Mouse (Mus musculus): ENCODE data around the gene Stub1. TPM values are rescaled to one million over a fixed set of nuclear protein-coding genes. Genes with fewer than 3 reads are reported as not detected.

Stub1 gene
- polyA plus RNA-seq, 1 experiment from 2014 or later, result 367 TPM

DNA sequence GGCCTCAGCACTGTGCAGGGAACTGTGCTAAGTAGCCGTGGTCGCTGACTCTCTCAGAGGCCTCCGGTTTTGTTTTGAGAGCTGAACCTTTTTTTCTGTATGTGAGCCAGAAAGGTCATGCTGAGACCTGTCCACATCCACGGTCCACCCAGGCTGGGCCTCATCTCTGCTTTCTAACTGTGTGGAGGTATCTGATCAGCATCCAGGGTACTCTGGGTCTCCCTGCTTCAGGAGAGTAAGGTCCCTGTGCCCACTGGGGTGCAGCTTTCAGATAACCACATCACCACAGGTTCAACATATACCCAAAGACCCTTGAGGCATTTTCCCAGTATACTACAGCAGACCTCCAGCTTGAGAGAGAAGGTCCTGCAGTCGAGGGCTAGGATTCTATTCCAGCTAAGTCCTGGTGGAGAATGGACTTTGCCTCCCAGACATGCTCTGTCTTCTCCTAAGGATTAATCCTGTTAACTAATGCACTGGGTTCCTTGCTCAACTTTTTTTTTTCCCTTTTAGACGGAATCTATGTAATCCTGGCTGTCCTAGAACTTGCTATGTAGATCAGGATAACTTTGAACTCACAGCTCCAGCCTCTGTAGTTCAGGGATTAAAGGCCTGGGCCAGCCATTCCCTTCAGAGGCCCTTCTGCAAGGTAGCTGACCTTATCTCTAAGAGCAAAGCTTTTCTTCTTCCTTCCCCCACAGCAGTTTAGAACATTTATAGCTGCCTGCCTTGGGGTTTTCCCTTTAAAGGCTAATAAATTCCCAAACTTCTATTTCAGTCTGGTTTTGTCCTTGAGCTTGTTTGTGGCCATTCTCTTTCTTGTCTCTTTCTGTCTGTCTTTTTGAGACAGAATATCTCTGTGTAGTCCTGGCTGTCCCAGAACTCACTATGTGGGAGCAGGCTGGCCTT is 28.8 kb upstream of the Stub1 start:
- peak overlapping the region; percentile 67 for H3K4me3 ChIP-seq (ENCODE audit: low read depth, low read length)
- H3K27me3 ChIP-seq (ENCODE audit: insufficient read depth, low read length), result no peaks in the 10 kb centered on the region
- H3K4me2 ChIP-seq, result peak overlapping the region; percentile 93
- DNase-seq, result no peak
- peak; percentile 32; the same call in 1 of the 2 replicates for ATAC-seq (ENCODE audit: insufficient read depth)
- H3K9ac ChIP-seq, result peak overlapping the region; percentile 81
- 14% methylated on average over 6 of the region's 6 CpGs for WGBS
- H3K27ac ChIP-seq (ENCODE audit: low read depth), result peak overlapping the region; percentile 71
- 0 out of 2 replicates have a peak, but pooled peaks cover 5% of the 10 kb centered on the region for H3K4me1 ChIP-seq (ENCODE audit: insufficient read depth)
- H3K9me3 ChIP-seq (ENCODE audit: low read depth, low read length), result no peaks in the 10 kb centered on the region
- no peaks in the 10 kb centered on the region; the same call in 1 of the 2 replicates for H3K36me3 ChIP-seq (ENCODE audit: insufficient read depth)
- TF ChIP-seq CTCF (IDR thresholded peaks at IDR 0.05; ENCODE audit: low read depth), result no peak

DNA sequence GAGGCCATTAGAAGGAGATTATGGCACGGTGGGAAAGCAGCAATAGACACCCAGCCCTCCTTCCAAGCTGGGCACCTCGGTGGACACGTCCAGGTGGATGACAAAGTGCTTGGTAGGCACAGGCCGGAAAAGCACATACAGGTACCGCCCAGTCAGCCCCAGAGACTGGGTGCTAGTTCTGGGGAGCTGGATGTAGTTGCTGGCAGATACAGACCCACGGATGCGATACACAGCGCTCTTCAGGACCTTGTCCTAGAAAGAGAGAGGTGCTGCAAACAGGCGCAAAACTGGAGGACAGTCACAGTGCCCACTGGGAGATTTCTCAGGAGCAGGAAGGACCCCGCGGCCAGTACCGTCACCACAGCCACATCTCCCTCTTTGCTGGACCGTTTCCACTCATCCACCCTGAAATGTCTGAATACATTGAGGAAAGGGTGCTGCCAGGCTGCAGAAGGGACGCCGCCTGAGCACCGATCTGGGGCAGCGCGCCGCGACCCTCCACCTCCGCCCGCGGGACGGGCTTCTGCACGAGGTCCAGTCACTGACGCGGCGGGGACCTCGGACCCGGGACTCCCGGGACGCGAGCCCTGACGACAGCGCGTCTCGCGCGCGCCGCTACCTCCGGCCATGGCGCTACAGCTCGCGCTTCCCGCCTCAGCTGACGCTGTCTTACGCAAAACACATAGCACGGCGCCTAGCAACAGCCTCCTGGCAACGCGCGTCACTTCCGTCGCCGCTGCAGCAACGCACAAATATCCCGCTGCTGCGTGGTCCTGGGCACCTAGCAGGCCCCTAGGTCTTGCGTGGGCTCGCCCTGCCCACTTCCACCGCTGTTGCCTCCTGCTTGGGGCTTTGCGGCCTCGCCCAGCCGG is 27.9 kb upstream of the Stub1 start, which contains the start of gene Wdr90:
Gene Wdr90 (minus strand): TSS at position 670 of the 872 bp plus-strand sequence.
- peak within 1 kb of the TSS; percentile 81 for H3K9ac ChIP-seq
- no peaks in the 10 kb centered on the region for H3K9me3 ChIP-seq (ENCODE audit: low read depth, low read length)
- no peaks in the 10 kb centered on the region for H3K27me3 ChIP-seq (ENCODE audit: insufficient read depth, low read length)
- TF ChIP-seq CTCF (IDR thresholded peaks at IDR 0.05; ENCODE audit: low read depth), result no peak; the same call in 1 of the 2 replicates
- peak within 1 kb of the TSS; percentile 93 for H3K4me2 ChIP-seq
- H3K4me1 ChIP-seq (ENCODE audit: insufficient read depth), result 0 out of 2 replicates have a peak, but pooled peaks cover 5% of the 10 kb centered on the region
- peak; percentile 97 for DNase-seq
- H3K27ac ChIP-seq (ENCODE audit: low read depth), result peak within 1 kb of the TSS; percentile 71
- H3K4me3 ChIP-seq (ENCODE audit: low read depth, low read length), result peak within 1 kb of the TSS; percentile 67
- H3K36me3 ChIP-seq (ENCODE audit: insufficient read depth), result no peaks in the 10 kb centered on the region; the same call in 1 of the 2 replicates
- ATAC-seq (ENCODE audit: insufficient read depth), result peak; percentile 95
- 4% methylated on average over 65 of the region's 65 CpGs for WGBS

DNA sequence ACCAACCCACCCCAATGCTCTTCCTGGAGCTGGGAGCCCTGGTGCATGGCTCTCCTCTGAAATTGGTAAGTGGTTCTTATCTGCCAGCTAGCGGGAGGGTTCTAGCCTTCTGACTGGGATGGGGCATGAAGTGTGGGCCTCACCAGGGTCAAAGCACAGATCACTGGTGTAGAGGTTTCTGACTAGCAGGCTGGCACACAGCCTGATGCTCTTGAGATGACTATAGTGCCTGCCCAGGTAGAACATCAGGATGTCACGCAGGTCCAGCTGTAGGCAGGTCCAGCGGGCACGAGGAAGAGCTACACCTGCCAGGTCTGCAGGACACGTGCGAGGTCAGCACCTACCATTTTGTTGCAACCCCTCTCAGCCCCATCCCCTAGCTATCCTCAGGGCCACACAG is 27.0 kb upstream of the Stub1 start:
- ATAC-seq (ENCODE audit: insufficient read depth), result 0 out of 2 replicates have a peak, but pooled peaks have one; percentile 1
- no peak for DNase-seq
- peak overlapping the region; percentile 81; the same call in 1 of the 2 replicates for H3K9ac ChIP-seq
- no peak overlapping the region for H3K27ac ChIP-seq (ENCODE audit: low read depth)
- WGBS, result 88% methylated on average over 6 of the region's 6 CpGs
- peaks cover 2% of the 10 kb centered on the region; the same call in 1 of the 2 replicates for H3K36me3 ChIP-seq (ENCODE audit: insufficient read depth)
- no peak for TF ChIP-seq CTCF (IDR thresholded peaks at IDR 0.05; ENCODE audit: low read depth)
- H3K9me3 ChIP-seq (ENCODE audit: low read depth, low read length), result no peaks in the 10 kb centered on the region
- no peaks in the 10 kb centered on the region for H3K27me3 ChIP-seq (ENCODE audit: insufficient read depth, low read length)
- 0 out of 2 replicates have a peak, but pooled peaks cover 5% of the 10 kb centered on the region for H3K4me1 ChIP-seq (ENCODE audit: insufficient read depth)
- peak overlapping the region; percentile 93 for H3K4me2 ChIP-seq
- H3K4me3 ChIP-seq (ENCODE audit: low read depth, low read length), result peak overlapping the region; percentile 67

DNA sequence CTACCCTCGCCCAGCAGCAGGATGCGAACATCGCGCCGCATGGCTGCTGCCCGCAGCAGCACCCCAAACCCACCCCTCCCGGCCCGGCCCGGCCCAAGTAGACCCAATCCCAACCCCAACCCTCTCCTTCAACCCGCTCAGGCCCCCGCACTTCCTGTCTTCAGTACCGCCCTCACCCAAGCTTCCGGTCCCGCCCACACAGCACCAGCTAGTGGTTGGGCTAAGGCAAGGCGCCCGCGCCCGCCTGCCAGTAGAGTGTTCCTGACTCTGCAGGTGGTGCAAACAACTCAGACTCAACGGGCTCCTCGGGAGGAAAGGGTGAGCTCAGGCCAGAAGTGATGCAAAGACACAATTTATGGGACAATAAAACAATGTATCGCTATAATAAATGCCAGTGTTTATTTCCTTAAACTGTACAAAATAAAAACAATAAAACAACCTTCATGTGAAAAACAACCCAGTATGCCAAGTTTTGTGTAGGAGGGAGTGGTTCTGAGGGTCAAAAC is 11.2 kb upstream of the Stub1 start, which contains the start of gene Rhot2:
Gene Rhot2 (minus strand): TSS at position 456 of the 506 bp plus-strand sequence.
- Histone ChIP-seq H3K4me2 (peak within 1 kb of the TSS; percentile 91), H3K36me3 (ENCODE audit: insufficient read depth) (peaks cover 55% of the 10 kb centered on the region), H3K4me3 (ENCODE audit: low read depth, low read length) (peak within 1 kb of the TSS; percentile 85), H3K4me1 (ENCODE audit: insufficient read depth) (peaks cover 9% of the 10 kb centered on the region), H3K27me3 (ENCODE audit: insufficient read depth, low read length) (no peaks in the 10 kb centered on the region), H3K27ac (ENCODE audit: low read depth) (peak within 1 kb of the TSS; percentile 72), H3K9me3 (ENCODE audit: low read depth, low read length) (no peaks in the 10 kb centered on the region), H3K9ac (peak within 1 kb of the TSS; percentile 82)
- 1% methylated on average over 21 of the region's 21 CpGs for WGBS
- DNase-seq, result peak; percentile 97
- peak; percentile 97 for ATAC-seq (ENCODE audit: insufficient read depth)
- peak; percentile 80 for TF ChIP-seq CTCF (IDR thresholded peaks at IDR 0.05; ENCODE audit: low read depth)

DNA sequence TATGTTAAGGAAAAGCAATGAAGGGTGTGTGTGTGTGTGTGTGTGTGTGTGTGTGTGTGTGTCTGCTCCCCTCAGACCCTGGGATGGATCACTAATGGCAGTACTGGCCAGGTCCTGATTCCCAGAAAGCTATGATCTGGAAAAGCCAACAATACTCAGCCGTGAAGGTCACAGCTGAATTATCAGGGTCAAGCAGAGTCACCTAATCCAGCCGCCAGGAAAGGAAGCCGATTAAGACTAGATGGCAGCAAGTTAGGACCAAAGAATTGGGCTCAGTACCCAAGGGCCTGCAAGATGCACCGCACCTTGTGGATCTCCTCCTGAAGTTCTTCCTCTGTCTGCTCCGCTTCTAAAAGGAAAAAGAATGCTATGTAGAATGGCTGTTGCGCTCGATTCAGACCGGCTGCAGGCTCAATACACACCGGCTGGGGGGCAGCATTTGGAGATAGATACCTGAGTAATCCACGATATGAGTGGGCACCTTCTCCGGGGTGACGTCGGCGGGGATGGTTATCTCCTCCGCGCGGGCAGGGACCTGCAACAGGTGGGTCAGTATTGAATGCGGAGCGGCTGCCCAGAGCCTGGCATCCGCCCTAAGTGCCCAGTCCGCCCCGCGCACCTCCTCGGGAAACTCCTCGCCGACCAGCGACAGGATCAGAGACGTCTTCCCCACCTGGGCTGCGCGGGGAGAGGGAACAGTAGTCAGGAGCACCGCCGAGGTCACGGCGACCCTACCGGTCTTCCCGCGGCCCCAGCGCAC is 10.6 kb upstream of the Stub1 start:
- Histone ChIP-seq H3K27me3 (ENCODE audit: insufficient read depth, low read length) (no peaks in the 10 kb centered on the region), H3K27ac (ENCODE audit: low read depth) (peak overlapping the region; percentile 72), H3K4me2 (peak overlapping the region; percentile 91), H3K9me3 (ENCODE audit: low read depth, low read length) (no peaks in the 10 kb centered on the region), H3K36me3 (ENCODE audit: insufficient read depth) (peaks cover 55% of the 10 kb centered on the region), H3K4me3 (ENCODE audit: low read depth, low read length) (peak overlapping the region; percentile 85), H3K9ac (peak overlapping the region; percentile 82), H3K4me1 (ENCODE audit: insufficient read depth) (peaks cover 9% of the 10 kb centered on the region)
- TF ChIP-seq CTCF (IDR thresholded peaks at IDR 0.05; ENCODE audit: low read depth), result no peak
- WGBS, result 3% methylated on average over 38 of the region's 38 CpGs
- ATAC-seq (ENCODE audit: insufficient read depth) (peak; percentile 8; the same call in 1 of the 2 replicates), DNase-seq (no peak)

DNA sequence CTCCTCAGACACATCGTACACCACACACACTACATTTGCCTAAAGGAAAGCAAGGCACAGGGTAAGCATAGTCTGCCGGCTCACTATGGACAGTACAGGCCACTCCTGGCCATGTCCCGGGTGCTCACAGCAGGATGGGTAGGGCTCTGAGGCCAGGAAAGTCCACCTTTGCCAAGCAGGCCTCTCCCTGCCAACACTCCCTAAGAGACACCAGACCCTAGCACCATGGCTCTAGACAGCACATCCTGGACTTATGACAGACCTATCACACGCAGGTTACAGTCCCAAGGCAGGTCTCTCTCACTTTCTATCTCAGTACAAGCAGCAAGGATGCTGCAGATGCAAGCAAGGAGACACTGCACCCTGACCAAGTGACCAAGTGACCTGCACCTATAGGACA is 9.9 kb upstream of the Stub1 start:
- no peak for TF ChIP-seq CTCF (IDR thresholded peaks at IDR 0.05; ENCODE audit: low read depth)
- Histone ChIP-seq H3K9me3 (ENCODE audit: low read depth, low read length) (no peaks in the 10 kb centered on the region), H3K27ac (ENCODE audit: low read depth) (no peak overlapping the region), H3K4me2 (peak overlapping the region; percentile 91), H3K9ac (peak overlapping the region; percentile 82), H3K27me3 (ENCODE audit: insufficient read depth, low read length) (no peaks in the 10 kb centered on the region), H3K36me3 (ENCODE audit: insufficient read depth) (peaks cover 54% of the 10 kb centered on the region), H3K4me3 (ENCODE audit: low read depth, low read length) (peak overlapping the region; percentile 85), H3K4me1 (ENCODE audit: insufficient read depth) (peaks cover 9% of the 10 kb centered on the region)
- DNase-seq (no peak), ATAC-seq (ENCODE audit: insufficient read depth) (no peak)
- 86% methylated on average over 4 of the region's 4 CpGs for WGBS

Data from lung, embryonic 14.5 days (tissue).